Comparison of ENCODE assay signal across 8 mouse cellular contexts in genomic region chr16:8424161-8424970, GRCm38 (mm10). TPM values are rescaled to one million over a fixed set of nuclear protein-coding genes. Genes with fewer than 3 reads are reported as not detected.
DNase-seq lines count a peak whose midpoint lies in the region; ATAC-seq and TF ChIP-seq lines count a peak whose summit lies in the region.
"Had no signal": no experiment of that assay in that cellular context is flagged by ENCODE, and none has a peak within 500 bp of the region (broad histone marks: within the 10 kb centered on the region; RNA-seq: fewer than 3 reads in every experiment).

No protein-coding gene starts in this region.

- H3K4me2 ChIP-seq in lung, postnatal 0 days (replicated peaks; ENCODE audit: low read depth, low read length), result peak overlapping the region; percentile 33; the same call in 1 of the 2 replicates
- peak overlapping the region; percentile 67 for H3K4me2 ChIP-seq in neural tube, embryonic 12.5 days (replicated peaks)

- no peak for TF ChIP-seq CTCF in lung, postnatal 0 days (IDR thresholded peaks at IDR 0.05)
- no peak for TF ChIP-seq CTCF in lung, adult 2 months (IDR thresholded peaks at IDR 0.05; ENCODE audit: insufficient read depth, low read length)

- DNase-seq in lung, postnatal 0 days (ENCODE audit: low spot score), result no peak
- DNase-seq in lung, adult 2 months, result no peak
- DNase-seq in layer of hippocampus, postnatal 25 days (ENCODE audit: extremely low spot score in 1 of 2, low spot score in 1 of 2), result peak; percentile 42 to 58
- no peak for DNase-seq in urinary bladder, postnatal 36 days (ENCODE audit: low spot score in 2 of 2)
- no peak for DNase-seq in ovary, postnatal 14 days (ENCODE audit: low spot score)

- H3K27me3 ChIP-seq in lung, postnatal 0 days (replicated peaks; ENCODE audit: insufficient read depth, low read length), result peaks cover 26% of the 10 kb centered on the region
- peaks cover 40% of the 10 kb centered on the region for H3K27me3 ChIP-seq in neural tube, embryonic 12.5 days (replicated peaks)

- H3K36me3 ChIP-seq in lung, postnatal 0 days (ENCODE audit: insufficient read depth, low read length), result no peaks in the 10 kb centered on the region
- H3K36me3 ChIP-seq in neural tube, embryonic 12.5 days, result no peaks in the 10 kb centered on the region

- TF ChIP-seq EP300 in lung, postnatal 0 days (IDR thresholded peaks at IDR 0.05), result no peak

- no peak overlapping the region for H3K9ac ChIP-seq in lung, postnatal 0 days (replicated peaks; ENCODE audit: low read depth)
- H3K9ac ChIP-seq in neural tube, embryonic 12.5 days, result peak overlapping the region; percentile 42; the same call in 1 of the 2 replicates

- H3K4me1 ChIP-seq in lung, postnatal 0 days (ENCODE audit: insufficient read depth, low read depth, low read length), result no peaks in the 10 kb centered on the region
- no peaks in the 10 kb centered on the region for H3K4me1 ChIP-seq in lung, adult 2 months (ENCODE audit: control insufficient read depth, insufficient read depth, low read length)
- peaks cover 9% of the 10 kb centered on the region for H3K4me1 ChIP-seq in neural tube, embryonic 12.5 days

- no peaks in the 10 kb centered on the region for H3K9me3 ChIP-seq in lung, postnatal 0 days (ENCODE audit: low read length)
- no peaks in the 10 kb centered on the region for H3K9me3 ChIP-seq in neural tube, embryonic 12.5 days

- WGBS in lung, postnatal 0 days, result 4% methylated on average over 42 of the region's 43 CpGs
- WGBS in lung, adult 2 months, result 5% methylated on average over 43 of the region's 43 CpGs
- 4% methylated on average over 43 of the region's 43 CpGs for WGBS in neural tube, embryonic 12.5 days

- H3K4me3 ChIP-seq in lung, postnatal 0 days (ENCODE audit: low read depth, low read length), result no peak overlapping the region
- no peak overlapping the region for H3K4me3 ChIP-seq in lung, adult 2 months (replicated peaks; ENCODE audit: extremely low read depth, low read depth, low read length)
- H3K4me3 ChIP-seq in neural tube, embryonic 12.5 days, result peak overlapping the region; percentile 29

- TF ChIP-seq POLR2A in lung, adult 2 months (IDR thresholded peaks at IDR 0.05; ENCODE audit: borderline replicate concordance, extremely low read depth, low read depth, low read length), result no peak

- ATAC-seq in lung, postnatal 0 days, result no peak
- ATAC-seq in frontal cortex, adult (ENCODE audit: low TSS enrichment), result peak; percentile 93
- no peak for ATAC-seq in neural tube, embryonic 12.5 days (ENCODE audit: low FRiP score, low read depth)

- no peak overlapping the region for H3K27ac ChIP-seq in lung, postnatal 0 days (ENCODE audit: low read length)
- H3K27ac ChIP-seq in neural tube, embryonic 12.5 days, result no peak overlapping the region

RNA-seq across cellular contexts. Expression of gene Tmem114, which starts 0.6 kb away (rescaled TPM):
- polyA plus RNA-seq in lung, postnatal 0 days (2015; fragmentation: Nextera tagmentation; extraction: Ambion mirVana), result not detected in 2 replicates
- not detected in 2 replicates for polyA plus RNA-seq in lung, adult 2 months (2012; rRNA removed)
- 1 to 10 TPM; 7.1 to 8.0 TPM for total RNA-seq in layer of hippocampus, postnatal 25 days (2021)
- polyA plus RNA-seq in neural tube, embryonic 12.5 days (2016; fragmentation: Nextera tagmentation; extraction: Ambion mirVana), result not detected in 2 replicates
- total RNA-seq: liver, adult 2 months had no signal
- polyA plus RNA-seq: liver, adult 2 months had no signal

RNA-seq across cellular contexts. Expression of gene Mettl22, which starts 46.2 kb away (rescaled TPM):
- 8.6 and 11.5 TPM in 2 replicates for polyA plus RNA-seq in lung, postnatal 0 days (2015; fragmentation: Nextera tagmentation; extraction: Ambion mirVana)
- polyA plus RNA-seq in lung, adult 2 months (2012; rRNA removed), result 16.5 and 24.2 TPM in 2 replicates
- 10 to 100 TPM; 22.1 to 26.5 TPM for total RNA-seq in layer of hippocampus, postnatal 25 days (2021)
- 23.3 and 25.6 TPM in 2 replicates for polyA plus RNA-seq in neural tube, embryonic 12.5 days (2016; fragmentation: Nextera tagmentation; extraction: Ambion mirVana)

Comparison
In these comparisons a context has a peak if more than half of its experiments do, and no peak if none do; other contexts are left out.
1. DNase-seq: peak in layer of hippocampus, postnatal 25 days (2 of 2); none in lung, postnatal 0 days (single experiment), lung, adult 2 months (single experiment), urinary bladder, postnatal 36 days (0 of 2) and ovary, postnatal 14 days (single experiment).